In the genomic region with DNA sequence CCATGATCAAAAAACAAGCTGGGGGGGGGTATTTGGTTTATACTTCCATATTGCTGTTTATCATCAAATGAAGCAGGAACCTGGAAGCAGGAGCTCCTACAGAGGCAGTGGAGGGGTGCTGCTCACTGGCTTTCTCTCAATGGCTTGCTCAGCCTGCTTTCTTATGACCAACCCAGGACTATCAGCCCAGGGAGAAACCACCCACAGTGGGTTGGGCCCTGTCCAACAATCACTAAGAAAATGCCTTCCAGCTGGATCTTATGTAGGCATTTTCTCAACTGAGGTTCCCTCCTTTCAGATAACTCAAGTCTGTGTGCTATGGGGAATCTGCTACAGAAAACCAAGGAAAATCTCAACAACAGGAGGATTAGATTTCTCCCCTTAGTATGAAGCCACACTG, we compare ENCODE assay signal across 26 mouse cellular contexts. TPM values are rescaled to one million over a fixed set of nuclear protein-coding genes. Genes with fewer than 3 reads are reported as not detected.
A peak's percentile ranks its signal among the peaks of the same experiment; 100 is the strongest.
DNase-seq lines count a peak whose midpoint lies in the region; ATAC-seq and TF ChIP-seq lines count a peak whose summit lies in the region.
"Had no signal": no experiment of that assay in that cellular context is flagged by ENCODE, and none has a peak within 500 bp of the region (broad histone marks: within the 10 kb centered on the region; RNA-seq: fewer than 3 reads in every experiment).

No protein-coding gene starts in this region.

- H3K9ac ChIP-seq in lung, postnatal 0 days (replicated peaks; ENCODE audit: low read depth): no peak overlapping the region
- H3K9ac ChIP-seq: embryonic facial prominence, embryonic 13.5 days; embryonic facial prominence, embryonic 15.5 days; forebrain, embryonic 12.5 days had no signal

- peaks cover 7% of the 10 kb centered on the region; the same call in 1 of the 2 replicates for H3K36me3 ChIP-seq in lung, postnatal 0 days (ENCODE audit: insufficient read depth, low read length)
- H3K36me3 ChIP-seq: forebrain, embryonic 12.5 days had no signal

- H3K4me1 ChIP-seq in lung, postnatal 0 days (ENCODE audit: insufficient read depth, low read depth, low read length): no peaks in the 10 kb centered on the region
- H3K4me1 ChIP-seq: embryonic facial prominence, embryonic 15.5 days; forebrain, embryonic 10.5 days; forebrain, embryonic 12.5 days had no signal

- H3K4me2 ChIP-seq in lung, postnatal 0 days (replicated peaks; ENCODE audit: low read depth, low read length): no peak overlapping the region
- H3K4me2 ChIP-seq: embryonic facial prominence, embryonic 13.5 days; embryonic facial prominence, embryonic 15.5 days; forebrain, embryonic 12.5 days had no signal

- no peak for TF ChIP-seq EP300 in lung, postnatal 0 days (IDR thresholded peaks at IDR 0.05)

- no peak for ATAC-seq in lung, postnatal 0 days
- no peak for ATAC-seq in activated CD4-positive, CD25-positive, alpha-beta regulatory T cell, adult 4 months
- ATAC-seq: CD4-positive, CD25-positive, alpha-beta regulatory T cell, adult 4 months; forebrain, embryonic 14.5 days; forebrain, embryonic 16.5 days had no signal

- H3K9me3 ChIP-seq in lung, postnatal 0 days (ENCODE audit: low read length): no peaks in the 10 kb centered on the region
- H3K9me3 ChIP-seq: embryonic facial prominence, embryonic 13.5 days; embryonic facial prominence, embryonic 15.5 days; forebrain, embryonic 10.5 days; forebrain, embryonic 12.5 days; G1E had no signal

- TF ChIP-seq CTCF in lung, postnatal 0 days (IDR thresholded peaks at IDR 0.05): no peak

- no peak for DNase-seq in lung, postnatal 0 days (ENCODE audit: low spot score)
- DNase-seq in lung, postnatal 25 days (ENCODE audit: low spot score): no peak
- DNase-seq in NIH3T3 (ENCODE audit: low read depth): peak; percentile 63
- DNase-seq in kidney, postnatal 10 days: no peak
- DNase-seq: adrenal gland, adult 2 months; adrenal gland, postnatal 10 days; adrenal gland, postnatal 25 days; B cell, adult 2 months; cerebellum, adult 11 months; cerebellum, adult 18-20 months; cerebellum, adult 8-10 months; cerebellum, adult 9-11 months; cerebellum, postnatal 14 days; cerebellum, postnatal 36 days; embryo, embryonic 11 days had no signal

- H3K27ac ChIP-seq in lung, postnatal 0 days (ENCODE audit: low read length): 0 out of 2 replicates have a peak overlapping the region, but pooled peaks have one; percentile 9
- H3K27ac ChIP-seq: embryonic facial prominence, embryonic 13.5 days; embryonic facial prominence, embryonic 15.5 days; forebrain, embryonic 10.5 days; forebrain, embryonic 12.5 days had no signal

- H3K27me3 ChIP-seq in lung, postnatal 0 days (replicated peaks; ENCODE audit: insufficient read depth, low read length): no peaks in the 10 kb centered on the region
- H3K27me3 ChIP-seq: CH12.LX; embryonic facial prominence, embryonic 13.5 days; embryonic facial prominence, embryonic 15.5 days; forebrain, embryonic 12.5 days had no signal

- H3K4me3 ChIP-seq in lung, postnatal 0 days (ENCODE audit: low read depth, low read length): no peak overlapping the region
- H3K4me3 ChIP-seq: embryonic facial prominence, embryonic 13.5 days; embryonic facial prominence, embryonic 15.5 days; erythroblast, embryonic 14.5 days; forebrain, embryonic 10.5 days; forebrain, embryonic 12.5 days had no signal

RNA-seq across cellular contexts. Expression of a gene that starts 12.8 kb away (rescaled TPM):
- polyA plus RNA-seq in lung, postnatal 0 days (2015; fragmentation: Nextera tagmentation; extraction: Ambion mirVana): 113 and 117 TPM in 2 replicates
- polyA plus RNA-seq in activated CD4-positive, CD25-positive, alpha-beta regulatory T cell, adult 4 months (2017; shearing (Covaris generic)): 1 to 10 TPM; 1.3 to 1.5 TPM

RNA-seq across cellular contexts. Expression of a gene that starts 21.0 kb away (rescaled TPM):
- polyA plus RNA-seq in lung, postnatal 0 days (2015; fragmentation: Nextera tagmentation; extraction: Ambion mirVana): 5.2 and 6.2 TPM in 2 replicates
- 10 to 100 TPM; 10.2 to 12.4 TPM for polyA plus RNA-seq in activated CD4-positive, CD25-positive, alpha-beta regulatory T cell, adult 4 months (2017; shearing (Covaris generic))

Comparison
In these comparisons a context has a peak if more than half of its experiments do, and no peak if none do; other contexts are left out.
1. RNA of a gene that starts 12.8 kb away (polyA plus RNA-seq): 113 to 117 TPM in lung, postnatal 0 days; 1.3 to 1.5 TPM in activated CD4-positive, CD25-positive, alpha-beta regulatory T cell, adult 4 months; every median in the first group is over 10 times any median in the second.